Mouse (Mus musculus): ENCODE results near the gene Depdc1b.

The Depdc1b gene

GRCm38 (mm10) chr13:108448348-108448931, 132.3 kb downstream of the Depdc1b start:
- DNase-seq (ENCODE audit: low spot score), result no peak

DNA sequence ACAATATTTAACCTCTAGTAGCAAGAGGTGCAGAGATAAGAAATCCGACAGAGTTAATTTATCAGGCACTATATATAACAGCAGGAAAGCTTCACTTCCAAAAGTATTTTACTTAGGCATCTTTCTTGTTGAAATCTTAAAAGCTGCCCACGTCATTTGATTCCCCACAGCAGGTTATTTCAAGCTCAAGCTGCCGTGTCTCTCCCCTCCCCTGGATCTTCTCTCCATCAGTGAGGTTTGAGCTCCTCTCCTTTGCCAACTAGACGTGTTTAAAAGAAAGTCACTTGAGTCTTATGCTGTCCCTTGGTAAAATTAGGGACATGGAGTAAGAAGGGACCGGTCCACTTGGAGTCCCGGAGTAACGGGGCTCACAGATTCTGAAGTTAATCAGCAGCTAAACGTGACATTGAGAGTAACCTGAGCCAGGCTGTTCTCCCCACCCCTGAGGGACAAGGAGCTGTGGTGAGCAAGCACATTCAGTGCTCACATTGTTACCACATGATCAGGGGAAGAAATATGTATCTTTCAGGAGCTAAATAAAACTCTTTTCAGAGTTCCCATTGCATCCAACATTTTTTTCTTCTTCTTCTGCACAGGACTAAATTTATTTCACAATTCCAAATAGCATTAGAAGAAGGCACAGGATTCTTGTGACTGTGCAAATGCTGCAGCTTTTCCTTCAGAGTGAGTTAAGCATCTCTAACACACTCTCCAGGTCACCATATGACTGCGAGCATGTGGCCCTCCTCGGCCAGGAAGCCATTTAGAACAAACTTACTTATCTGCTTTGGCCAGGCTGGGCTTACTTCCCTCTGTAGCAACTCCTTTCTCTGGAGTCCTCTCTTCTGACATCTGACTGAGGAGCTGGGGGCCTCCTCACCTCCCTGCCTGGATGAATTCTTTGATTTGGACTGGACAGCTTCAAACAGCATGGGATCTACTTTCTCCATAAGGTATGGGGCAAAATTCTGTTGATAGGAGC, 133.3 kb downstream of the Depdc1b start, which contains the start of gene Pde4d:
TSS of gene Pde4d (plus strand) at position 833 of the 982 bp plus-strand sequence.
- DNase-seq (ENCODE audit: low spot score), result no peak

DNA sequence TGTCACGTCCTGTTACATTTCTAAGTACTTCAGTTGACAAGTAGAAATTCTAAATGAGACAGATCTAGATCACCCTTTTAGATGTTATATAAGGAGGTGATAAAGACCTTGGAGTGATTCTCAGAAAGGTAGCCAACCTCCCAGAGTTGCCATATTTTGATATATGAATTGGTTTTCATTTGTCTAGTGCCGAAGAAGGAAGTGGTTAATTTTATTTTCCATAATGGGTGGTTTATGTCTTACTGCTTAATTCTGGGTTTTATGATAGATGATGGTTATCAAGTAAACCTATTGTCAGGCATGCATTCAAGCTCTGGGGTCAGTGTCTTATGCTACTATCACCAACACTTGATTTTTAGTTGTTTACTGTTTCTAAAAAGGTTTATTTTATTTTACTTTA, 135.0 kb downstream of the Depdc1b start:
- DNase-seq (ENCODE audit: low spot score), result no peak

GRCm38 (mm10) chr13:108453064-108453919, 137.2 kb downstream of the Depdc1b start:
- DNase-seq (ENCODE audit: low spot score), result no peak
